Mouse (Mus musculus): ENCODE results near the gene Gm49394.

Gm49394 gene

DNA sequence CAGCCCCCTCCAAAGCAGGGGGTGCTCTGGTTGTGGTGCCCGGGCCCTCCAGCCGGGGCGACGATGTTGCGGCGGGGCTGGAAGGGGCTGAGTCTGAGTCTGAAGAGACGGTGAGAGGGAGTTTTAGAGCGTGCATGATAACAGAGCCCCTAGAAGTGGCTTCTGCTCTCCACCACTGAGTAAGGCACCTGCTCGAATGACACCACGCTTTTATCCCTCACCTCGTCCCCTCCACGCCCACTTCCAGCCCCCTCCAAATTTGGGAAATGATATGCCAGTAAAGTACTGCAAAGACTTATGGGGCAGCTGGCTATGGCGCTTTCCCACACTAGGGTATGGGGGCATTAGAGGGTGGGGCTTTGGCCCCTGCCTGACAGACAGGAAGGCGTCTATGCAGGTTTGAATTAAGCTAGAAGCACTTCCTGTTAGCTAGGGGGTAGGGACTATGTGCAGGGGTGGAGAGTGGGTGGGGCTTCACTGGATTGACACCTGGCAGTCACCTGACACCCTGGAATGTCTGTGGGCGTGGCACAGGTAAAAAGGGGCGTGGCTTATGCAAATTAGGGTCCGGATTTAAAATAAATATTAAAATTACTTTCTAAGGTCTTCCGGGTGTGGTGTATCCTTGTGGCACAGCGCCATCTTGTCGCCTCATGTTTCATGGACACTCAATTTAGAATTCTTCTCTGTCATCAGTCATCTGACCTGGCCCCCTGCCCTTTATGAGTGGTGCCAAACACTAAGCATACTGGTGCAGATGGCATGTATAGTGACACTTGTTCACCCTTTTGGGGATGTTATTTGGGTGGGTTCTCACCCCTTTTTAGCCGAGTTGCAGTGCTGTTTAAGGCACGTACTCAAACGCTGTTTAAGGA is at the start of gene Gm49394:
Gm49394 (minus strand) TSS at position 192 of the 875 bp plus-strand sequence.
- DNase-seq (ENCODE audit: low spot score): no peak

DNA sequence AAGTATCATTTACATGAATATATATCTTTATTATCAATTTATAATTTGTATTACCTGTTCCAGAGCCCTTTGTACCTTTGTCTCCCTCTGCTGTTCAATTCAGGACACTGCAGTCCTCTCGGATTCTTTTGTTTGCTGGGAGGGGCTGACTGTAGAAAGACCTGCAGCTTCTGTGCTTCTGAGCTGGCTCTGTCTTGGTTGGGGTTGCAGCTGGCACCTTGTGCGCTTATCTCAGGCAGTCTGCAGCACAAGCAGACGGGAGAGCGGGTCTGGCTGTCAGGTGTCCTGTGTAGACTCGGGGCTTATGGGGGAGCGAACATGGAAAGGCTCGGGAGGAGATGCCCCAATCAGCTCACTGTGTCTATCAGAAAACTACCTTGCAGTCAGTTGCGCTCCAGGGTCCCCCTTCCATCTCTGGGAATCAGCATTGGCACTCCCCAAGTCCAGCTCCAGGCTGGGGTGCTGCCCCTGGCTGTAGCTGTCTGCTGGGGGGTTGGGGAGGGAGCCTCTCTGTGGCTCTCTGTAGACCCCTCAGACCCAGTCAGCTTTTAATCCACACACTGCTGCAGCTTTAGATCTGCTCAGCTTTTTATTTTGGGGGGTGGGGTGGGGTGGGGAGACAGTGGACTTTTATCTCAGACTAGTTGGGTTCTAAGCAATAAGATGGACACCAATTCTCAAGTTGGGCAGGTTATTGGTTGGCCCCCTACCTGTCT is 45.2 kb upstream of the Gm49394 start:
- DNase-seq (ENCODE audit: low spot score): no peak

DNA sequence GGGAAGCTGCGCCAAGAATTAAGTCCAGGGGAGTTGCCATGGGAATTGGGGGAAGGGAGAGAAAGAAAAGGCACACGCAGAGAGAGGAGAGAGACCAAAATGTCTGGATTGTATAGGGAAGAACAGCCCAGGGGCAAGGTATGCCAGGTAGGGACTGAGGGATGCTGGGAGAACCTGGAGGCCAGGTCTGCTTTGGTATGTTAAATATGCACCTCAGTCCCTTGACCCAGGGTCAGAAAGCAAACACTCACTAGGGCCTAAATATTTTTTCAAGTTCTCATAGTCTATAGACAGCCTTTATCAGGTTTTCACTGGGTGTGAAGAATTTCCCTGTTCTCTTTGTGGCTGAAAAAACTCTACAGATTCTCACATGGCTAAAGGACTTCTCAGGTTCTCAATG is 37.1 kb upstream of the Gm49394 start:
- no peak for DNase-seq (ENCODE audit: low spot score)

DNA sequence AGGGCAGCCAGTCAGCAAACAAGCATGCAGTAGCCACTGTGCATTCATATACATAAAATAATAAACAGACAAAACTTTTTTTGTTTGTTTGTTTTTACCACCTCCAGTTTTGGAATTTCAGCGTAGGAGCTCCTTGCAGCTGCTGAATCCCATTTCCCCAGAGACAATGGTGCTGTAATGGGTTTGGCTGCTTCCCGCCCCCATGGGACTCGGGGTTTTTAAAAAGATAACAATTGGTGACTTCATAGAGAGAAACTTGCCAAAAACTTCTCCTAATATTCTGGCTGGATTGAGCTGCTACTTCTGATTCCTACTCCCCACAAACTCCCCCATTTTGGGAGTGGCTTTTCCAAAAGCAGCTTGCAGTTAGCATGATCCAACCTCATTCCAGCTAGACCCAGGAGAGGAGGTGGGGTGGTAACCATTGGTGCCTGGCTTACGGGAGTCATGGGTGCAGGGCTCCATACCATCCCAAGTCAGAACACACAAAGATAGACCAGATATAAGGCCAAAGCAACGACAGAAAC is 29.7 kb upstream of the Gm49394 start:
- no peak for DNase-seq (ENCODE audit: low spot score)

DNA sequence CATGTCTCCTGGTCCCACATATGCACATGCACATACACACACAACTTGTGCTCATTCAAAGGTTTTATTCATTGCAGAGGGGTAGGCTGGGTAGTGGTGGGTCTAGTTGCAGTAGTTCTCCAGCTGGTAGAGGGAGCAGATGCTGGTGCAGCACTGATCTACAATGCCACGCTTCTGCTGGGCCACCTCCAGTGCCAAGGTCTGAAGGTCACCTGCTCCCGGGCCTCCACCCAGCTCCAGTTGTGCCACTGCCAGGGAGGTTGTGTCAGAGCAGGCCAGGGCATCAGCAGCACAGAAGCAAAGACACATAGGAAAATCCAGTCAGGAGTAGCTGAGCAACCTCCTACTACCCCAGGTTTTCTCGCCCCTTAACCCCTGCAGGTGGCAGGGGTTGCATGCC is 8.9 kb upstream of the Gm49394 start:
- DNase-seq (ENCODE audit: low spot score): no peak

DNA sequence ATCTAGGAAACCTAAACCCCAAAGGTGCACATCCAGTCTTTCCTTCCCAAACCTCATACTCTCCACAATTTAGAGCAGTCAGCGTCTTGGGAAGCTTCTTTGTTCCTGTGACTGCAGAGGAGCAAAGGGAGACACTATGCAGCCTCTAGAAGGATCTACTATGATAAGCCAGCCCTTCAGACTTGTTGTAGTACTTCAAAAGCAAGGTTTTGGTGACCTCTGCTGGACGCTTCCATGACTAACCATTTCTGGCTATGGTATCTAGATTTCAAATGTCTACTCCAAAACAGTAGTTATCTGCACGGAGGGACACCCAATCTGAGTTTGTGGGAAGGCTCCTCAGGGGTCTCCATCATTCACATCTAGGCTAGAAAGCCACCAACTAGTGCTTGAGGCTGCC is 5.9 kb upstream of the Gm49394 start:
- DNase-seq (ENCODE audit: low spot score): no peak

DNA sequence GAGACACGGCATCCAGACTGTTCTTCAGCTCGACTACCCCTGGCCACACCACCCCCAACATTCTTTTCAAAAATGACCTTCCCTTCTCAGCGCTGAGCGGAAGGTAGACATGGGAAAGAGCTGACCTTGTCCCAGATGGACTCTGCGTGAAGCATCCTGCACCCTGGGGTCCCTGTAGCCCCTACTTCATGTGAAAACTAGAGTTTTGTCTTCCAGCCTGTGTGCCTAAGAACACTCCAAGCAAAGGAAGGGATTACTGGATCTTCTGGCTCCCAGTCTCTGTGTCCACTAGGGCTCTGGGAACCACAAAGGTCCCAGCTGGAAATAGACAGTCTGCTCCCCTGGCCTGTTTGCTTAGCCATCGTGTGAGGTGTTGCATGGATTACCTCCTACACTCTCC is 5.4 kb upstream of the Gm49394 start:
- no peak for DNase-seq (ENCODE audit: low spot score)

DNA sequence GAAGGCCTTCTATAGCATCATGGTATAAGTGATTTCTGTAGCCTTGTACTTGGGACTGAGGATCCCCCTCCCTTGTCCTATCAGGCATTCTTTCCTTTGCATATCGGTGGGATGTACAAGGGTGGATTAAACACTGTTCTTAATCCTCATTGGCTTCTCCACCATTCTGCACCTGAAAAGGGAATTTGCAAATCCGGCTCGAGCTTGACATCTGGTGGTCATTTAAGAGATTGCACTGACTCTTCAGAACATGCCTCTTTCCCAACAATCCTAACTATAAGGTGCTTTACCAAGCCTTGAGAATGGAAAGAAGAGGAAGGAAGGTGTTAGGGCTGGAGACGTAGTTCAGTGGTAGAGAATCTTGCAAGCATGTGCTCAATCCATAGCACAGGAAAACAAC is 2.4 kb upstream of the Gm49394 start:
- no peak for DNase-seq (ENCODE audit: low spot score)

DNA sequence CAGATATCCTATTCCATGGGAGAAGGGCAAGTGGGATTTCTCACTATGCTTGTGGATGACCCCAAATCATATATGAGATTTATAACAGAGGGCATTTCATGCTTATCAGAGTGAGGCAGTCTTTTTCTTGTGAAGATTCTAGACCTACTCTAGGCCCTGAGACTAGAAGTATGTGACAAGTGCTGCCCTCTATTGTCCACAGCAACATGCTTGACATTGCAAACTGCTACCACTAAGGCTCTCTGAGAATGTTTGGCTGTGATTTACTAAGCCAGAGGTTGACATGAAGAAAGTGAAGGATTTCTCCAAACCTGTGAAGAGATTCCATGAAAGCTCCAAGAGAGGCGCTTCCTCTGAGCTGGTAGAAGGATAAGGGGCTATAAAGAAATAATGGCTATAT is 1.3 kb upstream of the Gm49394 start:
- no peak for DNase-seq (ENCODE audit: low spot score)

DNA sequence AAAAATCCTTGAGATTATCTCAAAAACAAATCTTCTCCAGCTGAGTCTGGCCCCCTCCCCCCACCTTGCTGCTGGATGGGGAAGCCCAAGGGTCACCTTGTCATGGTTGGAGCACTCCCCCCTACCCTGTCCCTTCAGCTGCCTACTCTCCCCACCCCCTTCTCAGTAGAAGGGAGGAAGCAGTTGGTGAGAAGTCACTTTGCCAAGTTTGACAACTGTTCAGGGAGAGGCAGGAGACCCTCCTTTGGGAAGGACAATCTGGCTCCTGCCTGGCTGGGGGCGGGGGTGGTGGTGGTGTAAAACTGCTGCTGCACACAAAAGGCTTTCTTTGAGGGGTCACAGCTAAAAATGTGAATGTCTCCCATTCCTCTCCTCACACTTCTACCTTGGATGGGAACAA is 1.4 kb downstream of the Gm49394 start:
- DNase-seq (ENCODE audit: low spot score): no peak

DNA sequence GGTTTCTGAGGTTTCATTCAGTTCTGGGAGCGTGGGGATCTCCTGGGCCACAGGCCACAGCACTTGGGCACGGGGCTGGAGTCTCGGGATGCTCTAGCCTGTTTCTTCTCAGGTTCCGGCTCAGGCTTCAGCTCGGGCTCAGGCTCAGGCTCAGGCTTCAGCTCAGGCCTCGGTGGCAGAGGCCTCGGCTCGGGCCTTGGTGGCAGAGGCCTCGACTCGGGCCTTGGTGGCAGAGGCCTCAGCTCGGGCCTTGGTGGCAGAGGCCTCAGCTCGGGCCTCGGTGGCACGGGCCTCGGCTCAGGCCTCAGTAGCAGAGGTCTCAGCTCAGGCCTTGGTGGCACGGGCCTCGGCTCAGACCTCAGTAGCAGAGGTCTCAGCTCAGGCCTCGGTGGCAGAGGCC is 2.2 kb downstream of the Gm49394 start:
- DNase-seq (ENCODE audit: low spot score): no peak

DNA sequence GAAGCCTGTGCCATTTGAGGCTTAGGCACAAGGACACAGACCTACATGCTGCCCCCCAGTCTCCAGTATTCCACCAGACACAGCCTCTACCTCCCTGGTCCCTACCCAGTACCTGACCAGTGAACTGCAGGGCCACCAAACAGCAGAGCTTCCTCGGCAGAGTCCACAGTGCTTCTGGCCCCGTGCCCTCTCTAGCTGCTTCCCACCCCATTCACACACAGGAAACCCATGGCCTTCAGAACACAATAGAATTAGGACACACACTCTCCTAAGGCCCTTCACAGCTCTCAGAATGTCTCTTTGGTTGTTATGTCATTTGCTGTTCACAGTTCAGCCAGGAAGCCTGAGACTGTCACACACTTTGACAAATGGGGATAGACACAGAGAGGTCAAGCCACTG is 3.1 kb downstream of the Gm49394 start, which contains the start of gene Igf2:
Igf2 (minus strand) TSS at position 158 of the 400 bp plus-strand sequence.
- no peak for DNase-seq (ENCODE audit: low spot score)

DNA sequence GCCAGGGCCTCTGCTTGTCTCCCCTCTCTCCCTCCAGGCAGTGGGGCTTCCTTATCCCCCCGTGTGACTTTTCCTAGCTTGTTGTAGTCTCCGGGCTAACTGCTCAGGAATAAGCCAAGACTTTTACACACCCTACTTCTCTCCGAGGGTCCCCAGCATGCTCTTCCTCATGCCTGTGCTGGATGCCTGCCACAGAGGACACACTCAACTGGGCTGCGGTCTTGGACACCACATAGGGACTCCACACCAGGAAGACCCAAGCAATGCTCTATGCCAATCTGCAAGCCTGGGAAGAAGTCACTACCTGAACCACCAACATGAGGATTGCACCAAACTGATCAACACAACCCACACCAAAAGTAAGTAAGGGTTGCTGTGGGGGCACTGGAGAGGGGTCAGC is 3.6 kb downstream of the Gm49394 start:
- DNase-seq (ENCODE audit: low spot score): no peak

DNA sequence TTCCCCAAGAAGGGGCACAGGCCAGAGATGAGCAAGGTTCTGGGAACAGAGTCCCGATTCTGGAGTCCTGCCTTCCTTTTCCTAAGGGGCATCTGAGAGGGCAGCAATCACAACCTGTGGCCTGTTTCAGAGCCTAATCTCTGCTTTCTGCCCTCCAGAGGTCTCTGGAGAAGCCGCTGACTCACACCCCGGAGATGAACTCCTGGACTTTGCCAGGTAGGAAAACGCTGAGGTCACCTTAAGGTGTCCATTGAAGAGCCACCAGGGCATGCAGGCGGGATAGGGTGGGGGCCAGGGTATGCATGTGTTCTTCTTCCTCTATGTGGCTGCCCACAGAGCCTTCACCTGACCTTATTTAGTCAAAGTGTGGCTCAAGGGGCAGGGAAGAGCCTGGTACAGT is 4.4 kb downstream of the Gm49394 start:
- DNase-seq (ENCODE audit: low spot score): no peak

DNA sequence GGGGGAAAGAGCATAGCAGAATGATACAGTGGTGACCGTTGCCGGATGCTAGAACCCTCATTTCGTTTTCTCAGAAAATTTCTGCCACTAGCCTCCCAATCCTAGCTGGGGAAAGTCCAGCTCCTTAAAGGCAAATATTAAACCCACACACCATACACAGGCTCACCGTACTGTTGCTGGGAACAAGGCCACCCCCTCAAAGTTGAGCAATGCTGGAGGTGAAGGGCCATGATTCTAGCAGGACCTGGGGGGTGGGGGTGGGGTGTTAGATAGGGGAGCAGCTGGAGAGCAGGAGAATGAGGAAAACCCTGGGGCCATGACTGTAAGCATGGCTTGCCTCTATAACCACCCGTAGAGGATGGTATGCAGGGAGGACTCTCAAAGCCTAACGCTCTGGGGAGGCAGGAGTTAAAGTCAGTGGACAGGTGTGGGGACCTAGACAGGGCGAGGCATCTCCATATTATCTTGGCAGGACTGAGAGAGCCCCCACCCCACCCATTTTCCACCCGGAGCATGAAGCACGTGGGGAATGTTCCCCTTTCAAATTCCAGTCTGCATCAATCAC is 5.2 kb downstream of the Gm49394 start:
- DNase-seq (ENCODE audit: low spot score): no peak

DNA sequence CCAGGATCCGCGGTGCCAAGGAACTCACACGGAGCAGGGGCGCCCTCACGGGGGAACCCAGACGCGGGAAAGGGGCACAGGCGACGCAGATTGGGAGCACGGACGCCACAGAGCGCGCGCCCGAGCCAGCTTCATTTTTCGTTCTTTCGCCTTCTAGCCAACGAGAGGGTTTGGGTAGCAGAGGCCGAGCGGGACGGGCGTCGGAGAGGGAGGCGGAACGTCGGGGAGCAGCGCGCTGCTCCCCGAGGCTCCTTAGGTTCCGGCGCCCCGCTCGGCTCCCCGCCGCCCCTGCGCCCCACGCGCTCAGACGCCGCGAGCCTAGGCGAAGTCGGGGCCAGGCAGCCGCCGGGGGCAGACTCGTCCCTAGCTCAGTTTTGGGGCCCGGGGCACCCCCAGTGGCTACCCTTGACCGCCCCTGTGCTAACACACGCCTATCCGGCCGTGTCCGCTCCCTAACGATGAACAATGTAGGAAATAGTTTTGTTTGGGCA is 5.8 kb downstream of the Gm49394 start:
- DNase-seq (ENCODE audit: low spot score): no peak

DNA sequence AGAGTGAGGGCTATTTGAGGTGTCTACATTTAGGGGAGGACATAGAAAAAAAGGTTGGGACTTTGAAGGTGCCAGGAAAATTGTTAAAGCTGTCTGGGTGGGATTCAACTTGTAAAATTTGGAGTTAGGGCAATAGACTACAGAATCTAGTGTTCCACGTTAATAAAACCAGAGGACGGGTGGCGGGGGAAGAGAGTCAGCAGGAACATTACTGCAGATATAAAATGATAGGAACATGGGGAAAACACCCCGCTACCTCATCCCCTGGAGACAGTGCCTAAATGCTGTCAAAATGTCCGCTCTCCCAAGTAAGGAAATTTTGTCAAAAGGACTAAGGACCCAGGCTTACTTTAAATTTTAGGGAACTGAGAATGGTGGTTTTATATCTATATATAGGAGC is 6.6 kb downstream of the Gm49394 start:
- no peak for DNase-seq (ENCODE audit: low spot score)

DNA sequence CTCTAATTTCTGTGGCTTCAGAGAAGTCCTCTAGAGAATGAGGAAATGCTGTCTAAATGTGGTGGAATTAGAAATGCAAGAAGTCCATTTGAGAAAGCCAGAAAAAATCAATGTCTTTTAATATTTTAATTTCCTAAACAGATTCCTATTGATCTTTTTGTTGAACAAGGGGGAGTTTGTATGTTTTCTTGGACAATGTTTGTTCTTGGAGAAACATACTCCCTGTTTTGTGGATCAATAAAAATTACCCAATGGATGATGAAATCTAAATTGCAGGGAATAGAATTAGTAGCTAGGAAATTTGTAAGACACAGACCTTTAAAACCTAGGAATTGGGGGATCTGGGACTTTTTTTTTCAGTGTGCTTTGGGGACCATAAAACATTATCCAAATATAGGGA is 7.9 kb downstream of the Gm49394 start:
- no peak for DNase-seq (ENCODE audit: low spot score)

DNA sequence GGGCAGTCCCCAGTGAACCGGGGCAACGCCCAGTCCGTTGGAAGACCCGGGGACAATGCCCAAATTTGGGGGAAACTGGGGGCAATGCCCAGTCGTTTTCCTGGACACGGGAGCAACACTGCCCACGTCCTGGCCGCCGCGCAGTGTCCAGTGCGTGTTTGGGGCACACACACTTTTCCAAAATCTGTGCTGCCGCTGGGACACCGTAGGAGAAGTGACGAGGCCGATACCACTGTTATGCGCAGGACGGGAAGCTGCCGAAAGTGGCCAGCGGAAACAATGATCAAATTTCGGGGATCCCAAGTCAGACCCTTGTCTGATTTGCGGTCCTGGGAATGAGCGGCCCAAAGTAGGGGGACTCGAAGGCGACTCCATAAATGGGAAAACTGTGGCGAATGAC is 8.7 kb downstream of the Gm49394 start:
- DNase-seq (ENCODE audit: low spot score): no peak

DNA sequence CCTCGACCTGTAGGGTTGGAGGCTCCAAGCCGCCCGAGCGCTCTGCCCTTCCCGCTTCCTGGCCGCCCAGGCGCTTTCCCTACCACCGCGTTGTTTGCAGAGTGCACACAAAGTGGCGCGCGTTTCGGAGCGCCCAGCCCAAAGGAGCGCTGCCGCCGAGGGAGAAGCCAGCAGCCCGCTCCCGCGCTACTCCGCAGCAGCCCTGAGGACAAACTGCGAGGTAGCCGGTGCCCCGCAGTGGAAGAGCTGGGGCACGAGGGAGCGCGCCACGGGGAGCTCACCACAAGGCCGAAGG is 9.1 kb downstream of the Gm49394 start:
- no peak for DNase-seq (ENCODE audit: low spot score)

DNA sequence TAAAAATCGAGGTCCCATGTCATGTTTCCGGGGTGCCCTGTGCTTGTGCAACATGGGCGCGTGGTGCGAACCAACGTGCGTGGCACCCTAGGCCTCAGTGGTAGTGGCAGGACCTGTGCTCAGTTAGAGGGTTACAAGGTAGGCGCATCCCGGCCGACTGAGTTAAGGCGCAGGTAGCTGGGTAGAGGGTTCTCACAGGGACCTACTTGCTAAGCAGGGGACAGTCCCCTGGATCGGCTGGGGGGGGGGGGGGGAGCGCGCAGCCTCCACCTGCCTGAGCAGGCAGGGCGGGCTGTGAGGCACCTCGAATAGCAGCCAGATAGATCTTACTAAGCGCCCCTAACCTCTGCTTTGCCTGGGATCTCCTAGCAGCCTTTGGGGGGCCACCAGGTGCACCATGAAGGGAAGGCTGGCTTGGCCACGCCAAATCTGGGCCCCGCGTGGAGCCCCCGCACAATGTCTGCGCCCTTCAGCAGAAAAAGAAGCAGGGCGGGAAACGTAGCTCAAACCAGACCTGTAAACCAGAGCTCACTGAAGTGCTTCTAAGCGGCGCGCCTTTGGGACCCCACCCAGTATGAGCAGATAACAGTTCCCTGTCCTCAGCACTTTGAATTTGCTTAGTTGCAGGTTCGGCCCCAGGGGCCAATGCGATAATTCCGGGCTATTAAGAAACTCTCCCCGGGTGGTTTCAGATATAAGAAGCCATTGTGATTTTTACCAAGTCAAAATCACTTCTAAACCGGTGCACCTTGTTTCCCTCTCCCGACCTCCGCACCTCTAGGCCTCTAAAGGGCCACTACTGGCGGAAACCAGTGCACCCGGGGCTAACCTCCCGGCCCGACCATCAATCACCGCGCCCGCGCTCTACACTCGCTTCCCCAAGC is 9.7 kb downstream of the Gm49394 start:
- DNase-seq (ENCODE audit: low spot score): no peak

DNA sequence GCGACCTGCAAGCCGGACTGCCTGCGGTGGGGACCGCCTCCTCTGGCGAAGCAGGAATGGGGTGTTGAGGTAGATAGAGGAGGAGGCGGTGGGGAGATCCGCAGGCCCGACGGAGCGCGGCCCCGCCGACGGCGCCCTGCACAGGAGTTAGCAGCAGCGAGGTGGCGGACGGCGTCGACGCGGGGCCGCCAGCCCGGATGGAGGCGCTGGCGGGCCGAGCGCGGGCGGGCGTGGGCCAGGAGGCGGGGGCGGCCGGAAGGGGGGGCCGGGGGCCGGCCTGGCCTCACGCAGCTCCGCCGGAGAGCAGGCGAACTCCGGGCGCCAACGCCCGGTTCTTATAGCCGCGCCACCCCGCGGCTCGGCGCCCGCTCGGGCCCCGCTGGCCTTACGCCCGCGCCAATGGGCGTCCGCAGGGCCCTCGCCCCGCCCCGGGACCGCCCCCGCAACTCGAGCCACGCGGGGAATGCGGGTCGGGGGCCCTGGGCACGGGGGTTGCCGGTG is 10.5 kb downstream of the Gm49394 start:
- DNase-seq (ENCODE audit: low spot score): no peak

Data from spleen, adult 12 weeks (tissue).